Mouse (Mus musculus) heart, embryonic 14.5 days (tissue): ENCODE measurements around the gene Lamc1. TPM values are rescaled to one million over a fixed set of nuclear protein-coding genes. Genes with fewer than 3 reads are reported as not detected.

ENCODE experiments used
- ATAC-seq: fragments of 200-750 bp; cut with Nextera tagmentation; 2 replicates; pipeline ENCODE4 v1.8.0; 2017; ENCODE audit warnings: low read depth, moderate TSS enrichment; ENCODE audit not compliant: insufficient number of reproducible peaks, insufficient read depth, low FRiP score
- H3K27ac ChIP-seq, 2 experiments: fragments of 200-500 bp in 1 of 2; fragments of 300-500 bp in 1 of 2; sonication (generic) in 1 of 2; replicated peaks in 1 of 2; 2 replicates each; pipeline ENCODE4 v1.5.1; 2012 to 2014; ENCODE audit warnings: low read depth in 2 of 2, low read length in 2 of 2, control low read depth in 1 of 2, mild to moderate bottlenecking in 1 of 2, mixed read lengths in 1 of 2; ENCODE audit not compliant: control insufficient read depth in 1 of 2, insufficient read depth in 1 of 2
- H3K27me3 ChIP-seq: fragments of 300-500 bp; sonication (generic); 2 replicates; pipeline ENCODE4 v1.6.1; 2014; ENCODE audit warnings: mild to moderate bottlenecking, low read length, control low read depth; ENCODE audit not compliant: control insufficient read depth, insufficient read depth
- H3K36me3 ChIP-seq: fragments of 300-500 bp; sonication (generic); 2 replicates; pipeline ENCODE4 v1.6.1; 2014; ENCODE audit warnings: mild to moderate bottlenecking, control low read depth, low read length, mixed read lengths; ENCODE audit not compliant: control insufficient read depth, insufficient read depth
- H3K4me1 ChIP-seq, 2 experiments: fragments of 200-500 bp in 1 of 2; fragments of 300-500 bp in 1 of 2; sonication (generic) in 1 of 2; 2 replicates each; pipeline ENCODE4 v1.6.1; 2012 to 2014; ENCODE audit warnings: low read length in 2 of 2, control low read depth in 1 of 2, mixed read lengths in 1 of 2; ENCODE audit not compliant: control insufficient read depth in 2 of 2, insufficient read depth in 2 of 2
- H3K4me2 ChIP-seq: fragments of 300-500 bp; sonication (generic); 2 replicates; pipeline ENCODE4 v1.6.1; 2014; ENCODE audit warnings: mild to moderate bottlenecking, low read length
- H3K4me3 ChIP-seq, 2 experiments: fragments of 200-500 bp in 1 of 2; fragments of 300-500 bp in 1 of 2; sonication (generic) in 1 of 2; 2 replicates each; pipeline ENCODE4 v1.5.1; 2012 to 2014; ENCODE audit warnings: low read length in 2 of 2, mild to moderate bottlenecking in 2 of 2, control low read depth in 1 of 2, low read depth in 1 of 2, moderate library complexity in 1 of 2; ENCODE audit not compliant: control insufficient read depth in 1 of 2, insufficient read depth in 1 of 2
- H3K9ac ChIP-seq: fragments of 300-500 bp; sonication (generic); 2 replicates; pipeline ENCODE4 v1.6.1; 2014; ENCODE audit warnings: mild to moderate bottlenecking, low read length
- H3K9me3 ChIP-seq: fragments of 300-500 bp; sonication (generic); 2 replicates; pipeline ENCODE4 v1.6.1; 2016; ENCODE audit warnings: low read length, control low read depth; ENCODE audit not compliant: control insufficient read depth
- WGBS: fragments of 180-500 bp; shearing (Covaris S2); extraction: QIAGEN DNeasy Blood & Tissue Kit; methylation state at CpG from one replicate; pipeline ENCODE4 v1.1.7; 2014; 5-methylcytosine and 5-hydroxymethylcytosine counted together
- polyA plus RNA-seq: library from polyadenylated mRNA; unstranded; fragments of >200 nt; fragmentation: Nextera tagmentation; extraction: Ambion mirVana; gene quantifications from 2 replicates; pipeline ENCODE4 v1.2.1, GENCODE M21; 2014

Lamc1 gene
- polyA plus RNA-seq, 1 experiment from 2014 or later = 133 TPM

- H3K9me3 ChIP-seq = no peaks in the 10 kb centered on the region
- no peak for ATAC-seq
- H3K4me3 ChIP-seq = no peak overlapping the region
- WGBS = 33% methylated on average over 5 of the region's 5 CpGs
- peaks cover 14% of the 10 kb centered on the region for H3K36me3 ChIP-seq
- peak overlapping the region; percentile 26; the same call in 1 of the 2 replicates for H3K4me2 ChIP-seq
- H3K27me3 ChIP-seq = no peaks in the 10 kb centered on the region
- H3K27ac ChIP-seq = peak overlapping the region; percentile 55 to 62
- peaks cover 50 to 71% of the 10 kb centered on the region in 2 experiments for H3K4me1 ChIP-seq
- H3K9ac ChIP-seq = no peak overlapping the region
Observed at GRCm38 (mm10) chr1:153266891-153267290, 65.7 kb downstream of the Lamc1 start.

GRCm38 (mm10) chr1:153265579-153265978 is 67.0 kb downstream of the Lamc1 start:
- peak; percentile 11; the same call in 1 of the 2 replicates for ATAC-seq

DNA sequence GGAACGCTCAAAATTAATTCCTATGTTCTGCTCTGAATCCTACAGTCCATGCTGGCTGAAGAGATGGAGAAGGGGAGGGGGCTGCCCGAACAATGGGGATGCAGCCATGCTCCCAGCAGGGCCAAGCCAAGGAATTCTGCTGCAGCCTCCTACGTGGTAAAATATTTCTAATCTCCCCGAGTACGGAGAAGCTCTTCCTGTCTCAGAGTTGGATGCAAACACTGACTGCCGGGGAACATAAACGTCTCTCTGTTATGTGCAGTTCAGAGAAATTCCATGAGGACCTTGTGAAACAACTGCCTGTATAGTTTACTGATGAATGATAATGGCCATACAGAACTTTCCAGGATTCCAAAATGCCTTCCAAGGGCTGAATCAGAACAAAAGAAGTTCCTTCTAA is 67.5 kb downstream of the Lamc1 start:
- H3K4me2 ChIP-seq = peak overlapping the region; percentile 24; the same call in 1 of the 2 replicates
- H3K4me1 ChIP-seq = peaks cover 48 to 66% of the 10 kb centered on the region in 2 experiments
- peaks cover 18% of the 10 kb centered on the region for H3K36me3 ChIP-seq
- H3K9me3 ChIP-seq = no peaks in the 10 kb centered on the region
- H3K4me3 ChIP-seq = no peak overlapping the region
- no peak; the same call in 1 of the 2 replicates for ATAC-seq
- H3K27ac ChIP-seq = peak overlapping the region; percentile 62 to 69
- no peaks in the 10 kb centered on the region for H3K27me3 ChIP-seq
- no peak overlapping the region for H3K9ac ChIP-seq
- WGBS = 18% methylated on average over 7 of the region's 7 CpGs

More at GRCm38 (mm10) chr1:153265579-153265978, 67.0 kb downstream of the Lamc1 start:
- Histone ChIP-seq H3K27ac (peak overlapping the region; percentile 62 to 69), H3K9ac (no peak overlapping the region), H3K4me3 (no peak overlapping the region), H3K4me1 (peaks cover 48 to 69% of the 10 kb centered on the region in 2 experiments), H3K27me3 (no peaks in the 10 kb centered on the region), H3K36me3 (peaks cover 18% of the 10 kb centered on the region), H3K9me3 (no peaks in the 10 kb centered on the region), H3K4me2 (no peak overlapping the region)
- WGBS = 68% methylated on average over 7 of the region's 7 CpGs

- 72% methylated on average over 5 of the region's 5 CpGs for WGBS
- H3K27ac ChIP-seq = no peak overlapping the region
Observed at GRCm38 (mm10) chr1:153259752-153260300, 72.8 kb downstream of the Lamc1 start.

GRCm38 (mm10) chr1:153252540-153253210 is 79.9 kb downstream of the Lamc1 start:
- 75% methylated on average over 4 of the region's 4 CpGs for WGBS
- no peak overlapping the region for H3K27ac ChIP-seq
- H3K9ac ChIP-seq = no peak overlapping the region
- peaks cover 7% of the 10 kb centered on the region for H3K9me3 ChIP-seq
- peaks cover 86% of the 10 kb centered on the region for H3K36me3 ChIP-seq
- no peak for ATAC-seq
- H3K4me3 ChIP-seq = no peak overlapping the region
- H3K4me2 ChIP-seq = no peak overlapping the region
- no peaks in the 10 kb centered on the region for H3K4me1 ChIP-seq
- H3K27me3 ChIP-seq = no peaks in the 10 kb centered on the region

More at GRCm38 (mm10) chr1:153259752-153260300, 72.8 kb downstream of the Lamc1 start:
- no peaks in the 10 kb centered on the region for H3K9me3 ChIP-seq
- no peaks in the 10 kb centered on the region for H3K27me3 ChIP-seq
- no peak; the same call in 1 of the 2 replicates for ATAC-seq
- no peak overlapping the region for H3K4me3 ChIP-seq
- H3K9ac ChIP-seq = no peak overlapping the region
- peaks cover 19 to 23% of the 10 kb centered on the region in 2 experiments for H3K4me1 ChIP-seq
- no peak overlapping the region for H3K4me2 ChIP-seq
- H3K36me3 ChIP-seq = peaks cover 56% of the 10 kb centered on the region

DNA sequence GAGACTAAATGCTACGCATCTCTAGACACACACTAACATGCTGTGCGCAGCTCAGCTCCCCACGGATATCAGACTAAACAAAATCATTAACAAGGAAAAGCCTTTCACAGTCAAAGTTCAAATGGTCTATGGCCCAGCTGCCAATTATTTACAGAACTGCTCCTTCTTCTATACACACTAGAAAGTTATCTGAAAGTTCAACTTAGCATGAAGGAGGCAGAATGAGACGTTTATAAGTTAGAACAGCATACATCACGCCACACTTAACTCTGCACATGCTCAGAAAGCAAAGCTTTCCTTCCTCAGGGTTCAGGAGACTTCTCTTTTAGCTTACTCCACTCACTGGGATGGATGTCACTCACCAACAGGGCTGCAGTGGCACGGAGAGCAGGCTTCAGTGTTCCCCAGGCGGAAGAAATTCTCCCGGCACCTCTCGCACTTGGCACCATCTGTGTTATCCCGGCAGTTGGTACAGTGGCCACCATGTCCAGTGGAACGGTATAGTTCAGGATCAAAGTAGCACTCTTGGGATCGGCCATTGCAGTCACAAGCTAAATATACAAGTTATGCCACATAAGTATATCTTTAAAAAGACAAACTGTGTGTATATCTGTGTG is 80.9 kb downstream of the Lamc1 start:
- H3K4me2 ChIP-seq = no peak overlapping the region
- H3K4me1 ChIP-seq = no peaks in the 10 kb centered on the region
- no peaks in the 10 kb centered on the region for H3K27me3 ChIP-seq
- ATAC-seq = no peak
- no peak overlapping the region for H3K27ac ChIP-seq
- WGBS = 91% methylated on average over 12 of the region's 12 CpGs
- H3K4me3 ChIP-seq = no peak overlapping the region
- H3K9me3 ChIP-seq = peaks cover 7% of the 10 kb centered on the region
- no peak overlapping the region for H3K9ac ChIP-seq
- H3K36me3 ChIP-seq = peaks cover 86% of the 10 kb centered on the region

DNA sequence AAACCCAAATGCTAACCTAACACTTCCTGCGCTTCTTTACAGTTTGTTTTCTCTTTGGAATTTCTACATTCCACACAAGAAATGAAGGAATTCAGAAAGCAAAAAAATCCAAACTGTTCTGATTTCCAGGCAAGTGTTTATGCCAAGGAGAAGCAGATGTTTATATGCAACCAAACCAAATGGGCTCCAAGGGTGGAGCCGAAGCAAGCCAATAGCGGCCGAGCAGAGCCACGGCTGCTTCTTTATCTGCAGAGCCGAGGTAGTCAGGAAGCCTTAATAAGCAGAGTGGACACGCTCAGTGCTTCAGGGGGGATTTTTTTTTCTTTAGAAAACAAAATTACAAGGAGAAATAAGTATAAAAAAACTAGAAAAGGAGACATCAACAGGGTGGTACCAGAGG is 91.2 kb downstream of the Lamc1 start:
- H3K27ac ChIP-seq = no peak overlapping the region
- H3K36me3 ChIP-seq = peaks cover 93% of the 10 kb centered on the region
- H3K4me1 ChIP-seq = no peaks in the 10 kb centered on the region
- 72% methylated on average over 7 of the region's 7 CpGs for WGBS
- H3K4me3 ChIP-seq = no peak overlapping the region
- no peak overlapping the region for H3K4me2 ChIP-seq
- H3K9ac ChIP-seq = no peak overlapping the region
- no peaks in the 10 kb centered on the region for H3K9me3 ChIP-seq
- no peaks in the 10 kb centered on the region for H3K27me3 ChIP-seq
- no peak for ATAC-seq
